Mouse (Mus musculus) liver, embryonic 14.5 days (tissue): ENCODE results near the gene Ifi205.

ENCODE experiments used
- CTCF ChIP-seq: IDR thresholded peaks from 2 replicates; pipeline ENCODE4 v1.5.1; 2016; ENCODE audit warnings: antibody characterized with exemption, low read depth, control low read depth
- EP300 ChIP-seq: IDR thresholded peaks from 2 replicates; pipeline ENCODE4 v1.6.1; 2016; ENCODE audit warnings: antibody characterized with exemption, low read depth

- TF ChIP-seq EP300 = no peak
- TF ChIP-seq CTCF = no peak
Measured at GRCm38 (mm10) chr1:174035841-174036240, 4.2 kb upstream of the Ifi205 start.
